Mouse (Mus musculus): ENCODE measurements at regions not wholly inside any gene's neighbourhood (a gene's known extent, or its start where the extent isn't known, plus 50 kb on each side); places are given as distances from the start of the nearest gene placed in this dataset.

DNA sequence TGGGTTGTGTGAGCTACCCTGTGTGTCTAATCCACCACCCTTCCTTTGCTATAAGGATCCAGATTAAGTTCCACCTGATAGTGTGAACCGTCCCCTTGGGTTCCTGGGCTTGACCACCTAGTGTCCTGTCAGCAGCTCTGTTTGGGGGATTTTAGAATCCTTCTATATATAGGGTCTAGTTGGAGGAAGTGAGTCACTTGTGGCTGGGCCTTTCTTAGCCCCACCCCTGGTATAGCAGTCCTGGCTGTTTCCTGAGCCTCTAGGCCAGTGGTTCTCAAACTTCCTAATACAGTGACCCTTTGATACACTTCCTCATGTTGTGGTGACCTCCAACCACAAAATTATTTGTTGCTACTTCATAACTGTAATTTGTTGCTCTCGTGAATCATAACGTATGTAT is 267.1 kb downstream of the Prex1 start:
- TF ChIP-seq CTCF (IDR thresholded peaks at IDR 0.05; ENCODE audit: low read depth) (no peak), EP300 (IDR thresholded peaks at IDR 0.05; ENCODE audit: low read depth) (no peak)
